Mouse (Mus musculus) adrenal gland, adult 8-10 months (tissue): Measurements from ENCODE around the gene Abca1. TPM values are rescaled to one million over a fixed set of nuclear protein-coding genes. Genes with fewer than 3 reads are reported as not detected.

ENCODE experiments used
- DNase-seq: peaks from one replicate; pipeline ENCODE4 v3.0.0; 2022
- total RNA-seq, 4 experiments: library from RNA; stranded (reverse); gene quantifications; 2 replicates each; pipeline ENCODE4 v1.2.4; 2022

Gene Abca1
- total RNA-seq, 4 experiments from 2014 or later = 145 to 233 (median 191) TPM

- no peak for DNase-seq
Observed at GRCm38 (mm10) chr4:53120038-53120685, 39.5 kb downstream of the Abca1 start.

GRCm38 (mm10) chr4:53118643-53119042 is 41.1 kb downstream of the Abca1 start:
- DNase-seq = no peak

DNA sequence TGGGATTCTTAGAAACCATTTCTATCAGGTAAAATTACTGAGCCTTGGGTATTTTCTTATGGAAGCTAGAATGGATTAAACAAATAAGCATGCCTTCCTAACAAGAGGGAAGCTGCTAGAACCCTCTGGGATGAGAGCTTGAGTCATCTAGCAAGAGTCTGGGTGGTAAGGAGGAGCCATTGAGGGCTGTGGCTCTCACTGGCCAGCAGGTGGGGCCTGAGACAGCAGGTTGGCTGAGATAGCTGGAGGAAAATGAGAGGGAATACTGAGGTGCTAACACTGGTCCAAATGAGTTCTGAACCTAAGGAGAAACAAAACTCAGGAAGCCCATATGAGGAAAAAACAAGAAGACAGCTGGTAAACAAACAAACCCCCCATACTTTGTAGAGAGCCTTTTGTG is 42.1 kb downstream of the Abca1 start:
- DNase-seq = no peak

DNA sequence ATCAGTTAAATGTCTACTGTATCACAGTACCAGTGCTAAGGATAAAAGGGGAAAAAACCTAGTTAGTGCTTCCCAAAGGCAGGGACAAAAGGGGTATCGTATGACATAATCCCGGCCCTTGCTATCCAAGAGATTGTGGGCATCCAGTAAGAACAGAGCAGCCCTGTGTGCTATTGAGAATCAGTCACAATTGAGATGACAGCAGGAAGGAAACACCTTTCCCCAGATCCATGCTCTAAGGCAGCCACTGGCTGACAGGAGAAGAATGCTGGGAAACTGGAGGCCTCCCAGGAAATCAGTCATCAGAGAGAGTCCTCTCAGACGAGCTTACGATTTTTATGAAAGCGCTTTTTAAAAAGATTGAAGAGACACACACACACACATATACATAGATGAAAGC is 42.6 kb downstream of the Abca1 start:
- DNase-seq = no peak

GRCm38 (mm10) chr4:53115866-53116265 is 43.8 kb downstream of the Abca1 start:
- DNase-seq = no peak

- no peak for DNase-seq
Observed at GRCm38 (mm10) chr4:53115410-53115809, 44.3 kb downstream of the Abca1 start.

DNA sequence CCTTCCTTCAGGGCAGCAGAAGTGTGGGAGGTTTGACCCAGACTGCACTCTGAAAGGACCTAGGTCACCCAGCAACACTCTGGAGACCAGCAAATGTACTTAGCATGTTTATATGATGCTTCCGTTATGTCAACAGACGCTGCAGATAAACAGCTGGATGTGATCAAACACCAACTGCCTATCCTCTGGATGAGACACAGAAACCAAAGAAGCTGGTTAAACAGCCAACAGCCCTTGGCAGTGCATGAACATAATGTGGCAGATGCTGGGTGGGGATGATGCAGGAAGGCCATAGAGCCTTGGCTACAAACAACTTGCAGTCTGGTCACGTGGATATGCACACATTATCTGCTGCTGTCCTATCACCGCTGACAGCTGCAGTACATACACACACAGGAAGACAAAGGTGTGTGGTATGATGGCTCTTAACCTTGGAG is 47.8 kb downstream of the Abca1 start:
- DNase-seq = no peak

GRCm38 (mm10) chr4:53110356-53110755 is 49.3 kb downstream of the Abca1 start:
- DNase-seq = no peak

DNA sequence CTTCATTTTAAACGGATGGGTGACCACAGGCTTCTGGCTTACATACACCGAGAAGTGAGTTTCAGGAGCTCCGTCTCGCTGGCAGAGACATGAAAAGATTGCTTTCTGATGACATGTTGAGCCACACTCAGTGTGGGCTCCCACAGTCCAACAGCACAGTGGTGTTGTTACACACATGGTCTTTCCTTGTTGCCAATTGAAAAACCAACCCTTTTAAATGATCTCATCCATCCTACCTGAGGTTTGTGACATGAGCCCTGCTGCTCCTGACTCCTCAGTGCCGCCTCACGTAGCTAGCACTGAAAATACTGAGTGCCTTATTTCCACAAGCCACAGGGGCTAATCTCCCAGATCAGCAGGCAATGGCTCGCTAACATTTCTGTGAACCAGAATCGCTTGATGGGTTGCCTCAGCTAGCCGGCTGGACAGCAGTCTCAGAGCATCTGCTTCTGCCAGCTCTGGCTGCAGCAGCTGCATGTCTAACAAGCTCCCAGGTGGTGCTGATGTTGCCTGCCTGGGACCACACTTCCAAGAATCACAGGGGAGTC is 50.2 kb downstream of the Abca1 start:
- no peak for DNase-seq

GRCm38 (mm10) chr4:53108194-53108593 is 51.5 kb downstream of the Abca1 start:
- DNase-seq = no peak

GRCm38 (mm10) chr4:53106732-53107131 is 53.0 kb downstream of the Abca1 start:
- no peak for DNase-seq

GRCm38 (mm10) chr4:53106071-53106470 is 53.6 kb downstream of the Abca1 start:
- no peak for DNase-seq

DNA sequence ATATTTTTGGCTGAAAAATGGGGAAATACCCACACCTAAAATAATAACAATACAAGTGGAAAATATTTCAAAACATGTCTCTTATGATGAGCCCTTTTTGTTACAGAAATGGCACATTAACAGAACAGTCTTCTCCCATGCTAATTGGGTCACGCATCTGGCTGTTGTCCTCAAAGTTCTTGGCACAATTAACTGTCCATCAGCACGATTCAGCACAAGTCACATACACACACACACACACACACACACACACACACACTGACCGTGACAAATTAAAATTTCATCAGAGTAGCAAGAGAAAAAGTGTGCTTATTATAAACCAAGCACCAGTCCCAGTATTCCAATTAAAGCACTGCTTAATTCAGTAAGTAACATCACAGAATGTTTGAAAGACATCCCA is 55.1 kb downstream of the Abca1 start:
- DNase-seq = no peak

DNA sequence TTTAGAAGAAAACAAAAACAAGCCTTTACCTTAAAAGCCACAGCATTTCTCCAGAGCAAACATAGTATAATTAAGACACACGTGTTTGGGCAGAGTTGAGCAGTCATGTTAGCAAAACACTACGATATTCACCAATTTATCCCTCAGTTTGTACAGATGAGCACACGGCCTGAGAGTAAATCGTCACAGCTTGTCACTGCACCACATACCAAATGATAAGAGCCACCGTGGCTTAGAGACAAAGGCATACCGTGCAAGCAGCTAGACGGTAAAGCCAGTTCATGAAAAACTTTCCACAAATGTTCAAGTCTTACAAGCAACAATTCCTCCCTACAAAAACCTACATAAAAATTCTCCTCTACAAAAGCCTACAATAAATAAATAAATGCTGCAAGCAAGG is 57.2 kb downstream of the Abca1 start:
- DNase-seq = no peak

- no peak for DNase-seq
Observed at GRCm38 (mm10) chr4:53101306-53101705, 58.4 kb downstream of the Abca1 start.

- DNase-seq = no peak
Observed at GRCm38 (mm10) chr4:53100492-53100891, 59.2 kb downstream of the Abca1 start.

- no peak for DNase-seq
Observed at GRCm38 (mm10) chr4:53094850-53095249, 64.8 kb downstream of the Abca1 start.

DNA sequence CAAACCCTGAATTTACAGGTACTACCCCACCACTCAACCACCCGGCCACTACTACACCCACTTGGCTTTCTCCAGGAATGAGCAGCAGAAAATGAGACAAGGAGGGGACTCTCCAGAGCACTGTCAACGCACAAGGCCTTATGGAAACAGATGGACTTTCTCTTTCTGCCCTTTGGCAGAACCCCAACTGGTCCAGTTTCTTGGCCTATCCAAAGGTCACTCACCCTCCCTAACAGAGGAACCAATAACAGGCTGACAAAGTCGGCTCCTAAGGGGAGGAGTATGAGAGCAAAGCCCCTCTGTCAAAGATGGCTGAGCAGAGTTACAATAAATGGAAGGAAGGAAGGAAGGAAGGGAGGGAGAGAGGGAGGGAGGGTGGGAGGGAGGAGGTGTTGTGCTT is 65.4 kb downstream of the Abca1 start:
- DNase-seq = peak; percentile 54

DNA sequence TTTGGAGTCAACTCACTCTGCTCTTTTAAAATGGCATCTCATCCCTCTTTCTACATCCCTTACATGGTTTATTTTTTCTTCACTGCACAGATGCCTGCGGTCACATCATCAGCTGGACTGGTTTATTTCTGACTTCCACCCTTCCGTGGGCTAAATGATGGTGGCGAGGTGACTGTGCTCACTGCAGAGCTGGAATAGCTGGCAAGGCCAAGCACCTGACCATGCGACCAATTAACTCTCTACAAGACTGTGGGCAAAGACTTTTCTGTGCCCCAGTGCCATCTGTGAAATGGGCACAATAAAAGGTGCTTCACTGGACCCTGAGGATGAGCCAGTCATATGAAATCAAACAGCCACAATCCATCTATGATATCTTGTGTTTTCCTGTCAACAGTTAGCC is 66.1 kb downstream of the Abca1 start:
- no peak for DNase-seq

DNA sequence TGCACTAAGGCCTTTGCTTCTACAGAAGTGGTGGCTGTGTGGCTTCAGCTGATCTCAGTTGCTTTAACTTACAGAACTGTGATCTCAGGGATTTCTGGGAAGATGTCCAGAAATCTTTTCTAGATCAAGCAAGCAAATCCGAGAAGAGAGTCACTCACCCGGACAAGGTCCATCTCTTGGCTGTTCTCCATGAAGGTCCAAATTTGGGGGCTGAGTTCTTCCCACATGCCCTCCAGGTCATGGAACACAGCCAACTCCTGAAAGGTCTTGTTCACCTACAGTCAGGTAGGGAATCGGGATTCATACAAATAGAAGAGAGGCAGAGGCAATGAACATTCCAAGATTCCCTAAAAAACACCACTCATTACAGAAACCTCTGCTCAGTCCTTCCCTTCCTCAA is 70.1 kb downstream of the Abca1 start:
- no peak for DNase-seq

DNA sequence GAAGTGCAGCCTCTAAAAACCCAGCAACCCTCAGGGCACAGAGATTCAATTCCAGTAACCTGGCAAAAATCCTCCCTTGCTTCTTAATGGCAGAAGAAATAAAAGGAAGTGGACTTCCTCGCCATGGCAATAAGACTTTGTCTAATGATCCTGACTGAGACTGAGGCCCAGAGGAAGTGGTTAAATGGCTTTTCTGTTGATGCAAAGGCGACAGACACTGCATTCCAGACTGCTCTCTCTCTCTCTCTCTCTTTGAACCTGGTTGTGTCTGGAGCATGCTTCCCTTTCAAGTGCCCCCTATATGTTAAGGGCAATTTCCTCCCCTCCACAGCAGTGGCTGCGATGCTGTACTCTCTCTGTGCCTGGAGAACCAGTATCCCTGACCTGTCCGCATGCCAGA is 70.7 kb downstream of the Abca1 start:
- no peak for DNase-seq

- DNase-seq = no peak
Observed at GRCm38 (mm10) chr4:53086636-53087035, 73.1 kb downstream of the Abca1 start.

GRCm38 (mm10) chr4:53085634-53086033 is 74.1 kb downstream of the Abca1 start:
- DNase-seq = no peak

DNA sequence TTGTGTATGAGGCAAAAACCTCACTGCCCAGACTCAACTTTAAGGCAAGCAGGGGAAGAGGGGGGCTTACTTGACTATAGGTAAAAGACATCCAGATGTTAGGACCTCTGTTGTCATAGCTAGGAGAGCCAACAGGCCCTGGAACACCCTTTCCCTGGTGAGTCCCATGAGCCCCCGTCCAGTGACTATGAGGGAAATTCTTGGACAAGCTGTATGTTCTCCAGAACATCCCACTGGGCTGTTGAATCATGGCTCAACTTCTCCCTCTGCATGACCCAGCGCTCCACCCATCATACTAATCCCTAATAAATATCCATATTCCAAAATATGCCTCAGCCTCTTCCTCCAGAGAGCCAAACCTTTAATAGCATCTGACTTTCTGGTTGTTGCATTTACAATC is 76.6 kb downstream of the Abca1 start:
- no peak for DNase-seq

- DNase-seq = no peak
Observed at GRCm38 (mm10) chr4:53082451-53082850, 77.2 kb downstream of the Abca1 start.
